Mouse (Mus musculus): ENCODE data around the gene Olfr1348. TPM values are rescaled to one million over a fixed set of nuclear protein-coding genes. Genes with fewer than 3 reads are reported as not detected.
"Not testable (repeated sequence)": the region's sequence is repeated elsewhere in the genome, so short reads cannot be mapped to it uniquely, and the experiment has no call there.

Olfr1348 gene
- polyA plus RNA-seq, 2 experiments, result not detected

- Histone ChIP-seq H3K9me3 (ENCODE audit: control insufficient read depth, low read length) (no peaks in the 10 kb centered on the region), H3K4me1 (ENCODE audit: control insufficient read depth, insufficient read depth, low read length) (no peaks in the 10 kb centered on the region), H3K36me3 (ENCODE audit: control insufficient read depth, insufficient read depth, low read length) (no peaks in the 10 kb centered on the region), H3K9ac (ENCODE audit: low read depth, low read length, severe bottlenecking) (no peak within 1 kb of the TSS), H3K27me3 (ENCODE audit: control insufficient read depth, insufficient read depth, low read length) (no peaks in the 10 kb centered on the region), H3K4me3 (replicated peaks; ENCODE audit: low read length) (no peak within 1 kb of the TSS), H3K4me2 (replicated peaks; ENCODE audit: low read depth, low read length, severe bottlenecking) (no peak within 1 kb of the TSS), H3K27ac (replicated peaks; ENCODE audit: low read depth, low read length) (no peak within 1 kb of the TSS)
- DNase-seq (ENCODE audit: low spot score) (no peak), ATAC-seq (ENCODE audit: low FRiP score, low read depth) (no peak)
- WGBS, result 58% methylated on average over 1 of the region's 1 CpGs
- TF ChIP-seq POLR2A (IDR thresholded peaks at IDR 0.05; ENCODE audit: borderline replicate concordance, extremely low read depth, insufficient read depth, insufficient read length), result no peak
Observed at GRCm38 (mm10) chr7:6499655-6500054, 8.9 kb downstream of the Olfr1348 start, which contains the start of gene Olfr1347. Gene Olfr1347, minus strand, starts transcription at chr7:6499755.

DNA sequence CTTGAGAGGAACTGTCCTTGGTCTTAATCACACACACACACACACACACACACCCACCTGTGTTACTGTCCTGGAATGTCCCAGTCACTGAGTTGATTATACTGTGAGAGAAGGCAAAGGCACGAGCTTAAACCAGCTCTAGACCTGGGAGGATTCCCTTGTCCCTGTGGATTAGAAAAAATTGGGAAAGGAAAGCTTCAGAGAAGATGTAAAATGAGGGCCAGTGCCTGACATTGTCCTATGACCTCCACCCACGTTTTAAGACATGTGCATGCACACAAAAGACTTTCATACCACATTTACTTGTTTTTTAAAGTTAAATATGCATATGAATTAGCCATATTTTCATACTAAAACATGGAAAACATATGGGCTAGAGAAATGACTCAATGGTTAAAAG, 21.7 kb downstream of the Olfr1348 start, which contains the start of gene Olfr5:
TSS of gene Olfr5 (minus strand) at position 101 of the 400 bp plus-strand sequence.
- H3K4me1 ChIP-seq (ENCODE audit: control insufficient read depth, insufficient read depth, low read length), result no peaks in the 10 kb centered on the region
- no peaks in the 10 kb centered on the region for H3K36me3 ChIP-seq (ENCODE audit: control insufficient read depth, insufficient read depth, low read length)
- no peaks in the 10 kb centered on the region for H3K9me3 ChIP-seq (ENCODE audit: control insufficient read depth, low read length)
- no peak for TF ChIP-seq POLR2A (IDR thresholded peaks at IDR 0.05; ENCODE audit: borderline replicate concordance, extremely low read depth, insufficient read depth, insufficient read length)
- H3K27ac ChIP-seq (replicated peaks; ENCODE audit: low read depth, low read length), result no peak within 1 kb of the TSS
- H3K4me2 ChIP-seq (replicated peaks; ENCODE audit: low read depth, low read length, severe bottlenecking), result no peak within 1 kb of the TSS
- no peak for ATAC-seq (ENCODE audit: low FRiP score, low read depth)
- H3K4me3 ChIP-seq (replicated peaks; ENCODE audit: low read length), result no peak within 1 kb of the TSS
- no peak within 1 kb of the TSS for H3K9ac ChIP-seq (ENCODE audit: low read depth, low read length, severe bottlenecking)
- no peak for DNase-seq (ENCODE audit: low spot score)
- WGBS, result 22% methylated on average over 2 of the region's 2 CpGs
- no peaks in the 10 kb centered on the region for H3K27me3 ChIP-seq (ENCODE audit: control insufficient read depth, insufficient read depth, low read length)

DNA sequence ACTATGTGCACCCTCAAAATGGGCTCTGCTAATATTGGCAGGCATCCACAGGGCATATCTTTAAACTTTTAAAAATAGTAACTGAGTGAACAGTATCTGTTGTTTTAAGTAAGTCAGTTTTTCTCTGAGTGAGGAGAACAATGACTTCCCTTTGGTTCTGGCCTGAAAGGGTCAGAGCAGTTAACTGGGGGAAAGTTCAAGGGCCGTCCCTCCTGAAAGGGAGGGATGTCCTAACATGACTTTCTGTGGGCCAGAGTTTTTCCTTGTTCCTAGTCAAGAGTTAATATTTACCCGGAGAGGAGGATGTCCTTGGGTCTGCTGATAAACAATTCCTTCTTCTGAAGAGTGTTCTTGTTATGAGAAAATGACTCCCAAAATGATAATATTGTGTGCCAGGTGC, 30.9 kb downstream of the Olfr1348 start:
- not testable (repeated sequence) for H3K4me1 ChIP-seq (ENCODE audit: control insufficient read depth, insufficient read depth, low read length); H3K27me3 ChIP-seq (ENCODE audit: control insufficient read depth, insufficient read depth, low read length); H3K4me2 ChIP-seq (replicated peaks; ENCODE audit: low read depth, low read length, severe bottlenecking); DNase-seq (ENCODE audit: low spot score); ATAC-seq (ENCODE audit: low FRiP score, low read depth); H3K36me3 ChIP-seq (ENCODE audit: control insufficient read depth, insufficient read depth, low read length); H3K9me3 ChIP-seq (ENCODE audit: control insufficient read depth, low read length); H3K4me3 ChIP-seq (replicated peaks; ENCODE audit: low read length); H3K27ac ChIP-seq (replicated peaks; ENCODE audit: low read depth, low read length); H3K9ac ChIP-seq (ENCODE audit: low read depth, low read length, severe bottlenecking)
- 78% methylated on average over 2 of the region's 2 CpGs for WGBS

GRCm38 (mm10) chr7:6466951-6467350, 41.6 kb downstream of the Olfr1348 start, which contains the start of gene Olfr1346:
Gene Olfr1346, plus strand, starts transcription at chr7:6467101.
- no peaks in the 10 kb centered on the region for H3K9me3 ChIP-seq (ENCODE audit: control insufficient read depth, low read length)
- ATAC-seq (ENCODE audit: low FRiP score, low read depth), result no peak
- no peak within 1 kb of the TSS for H3K27ac ChIP-seq (replicated peaks; ENCODE audit: low read depth, low read length)
- H3K4me2 ChIP-seq (replicated peaks; ENCODE audit: low read depth, low read length, severe bottlenecking), result no peak within 1 kb of the TSS
- H3K4me3 ChIP-seq (replicated peaks; ENCODE audit: low read length), result no peak within 1 kb of the TSS
- no peaks in the 10 kb centered on the region for H3K36me3 ChIP-seq (ENCODE audit: control insufficient read depth, insufficient read depth, low read length)
- H3K27me3 ChIP-seq (ENCODE audit: control insufficient read depth, insufficient read depth, low read length), result no peaks in the 10 kb centered on the region
- no peak for TF ChIP-seq POLR2A (IDR thresholded peaks at IDR 0.05; ENCODE audit: borderline replicate concordance, extremely low read depth, insufficient read depth, insufficient read length)
- H3K4me1 ChIP-seq (ENCODE audit: control insufficient read depth, insufficient read depth, low read length), result no peaks in the 10 kb centered on the region
- no peak for DNase-seq (ENCODE audit: low spot score)
- H3K9ac ChIP-seq (ENCODE audit: low read depth, low read length, severe bottlenecking), result no peak within 1 kb of the TSS

- TF ChIP-seq POLR2A (IDR thresholded peaks at IDR 0.05; ENCODE audit: borderline replicate concordance, extremely low read depth, insufficient read depth, insufficient read length), result no peak
- Histone ChIP-seq H3K4me2 (replicated peaks; ENCODE audit: low read depth, low read length, severe bottlenecking) (no peak overlapping the region), H3K9ac (ENCODE audit: low read depth, low read length, severe bottlenecking) (no peak overlapping the region), H3K4me3 (replicated peaks; ENCODE audit: low read length) (no peak overlapping the region), H3K36me3 (ENCODE audit: control insufficient read depth, insufficient read depth, low read length) (no peaks in the 10 kb centered on the region), H3K9me3 (ENCODE audit: control insufficient read depth, low read length) (no peaks in the 10 kb centered on the region), H3K27ac (replicated peaks; ENCODE audit: low read depth, low read length) (no peak overlapping the region), H3K27me3 (ENCODE audit: control insufficient read depth, insufficient read depth, low read length) (no peaks in the 10 kb centered on the region), H3K4me1 (ENCODE audit: control insufficient read depth, insufficient read depth, low read length) (no peaks in the 10 kb centered on the region)
- 35% methylated on average over 3 of the region's 3 CpGs for WGBS
- ATAC-seq (ENCODE audit: low FRiP score, low read depth) (no peak), DNase-seq (ENCODE audit: low spot score) (no peak)
Observed at GRCm38 (mm10) chr7:6456399-6456798, 52.1 kb downstream of the Olfr1348 start.

GRCm38 (mm10) chr7:6455868-6456267, 52.7 kb downstream of the Olfr1348 start, which contains the start of gene Olfr1336:
Gene Olfr1336, plus strand, starts transcription at chr7:6456168.
- Histone ChIP-seq H3K27ac (replicated peaks; ENCODE audit: low read depth, low read length) (no peak within 1 kb of the TSS), H3K4me3 (replicated peaks; ENCODE audit: low read length) (no peak within 1 kb of the TSS), H3K9me3 (ENCODE audit: control insufficient read depth, low read length) (no peaks in the 10 kb centered on the region), H3K9ac (ENCODE audit: low read depth, low read length, severe bottlenecking) (no peak within 1 kb of the TSS), H3K4me2 (replicated peaks; ENCODE audit: low read depth, low read length, severe bottlenecking) (no peak within 1 kb of the TSS), H3K4me1 (ENCODE audit: control insufficient read depth, insufficient read depth, low read length) (no peaks in the 10 kb centered on the region), H3K27me3 (ENCODE audit: control insufficient read depth, insufficient read depth, low read length) (no peaks in the 10 kb centered on the region), H3K36me3 (ENCODE audit: control insufficient read depth, insufficient read depth, low read length) (no peaks in the 10 kb centered on the region)
- no peak for TF ChIP-seq POLR2A (IDR thresholded peaks at IDR 0.05; ENCODE audit: borderline replicate concordance, extremely low read depth, insufficient read depth, insufficient read length)
- DNase-seq (ENCODE audit: low spot score), result no peak
- ATAC-seq (ENCODE audit: low FRiP score, low read depth), result no peak

Other genes with a start within 250 kb of the Olfr1348 start
- gene Zfp667, start 222.2 kb downstream of the Olfr1348 start, polyA plus RNA-seq (2012; rRNA removed), result 3.7 and 4.7 TPM in 2 replicates
- 8.4 and 8.5 TPM in 2 replicates for gene Zfp667, start 222.2 kb downstream of the Olfr1348 start, polyA plus RNA-seq (2014; fragmentation: Nextera tagmentation; extraction: Ambion mirVana)
- gene Zfp583, start 177.5 kb downstream of the Olfr1348 start, polyA plus RNA-seq (2012; rRNA removed), result 6.1 and 6.2 TPM in 2 replicates
- gene Zfp583, start 177.5 kb downstream of the Olfr1348 start, polyA plus RNA-seq (2014; fragmentation: Nextera tagmentation; extraction: Ambion mirVana), result 5.4 and 6.4 TPM in 2 replicates
- gene Gm3854, start 165.0 kb downstream of the Olfr1348 start, polyA plus RNA-seq (2012; rRNA removed), result 1.4 and 1.9 TPM in 2 replicates
- 1.1 and 1.9 TPM in 2 replicates for gene Gm3854, start 165.0 kb downstream of the Olfr1348 start, polyA plus RNA-seq (2014; fragmentation: Nextera tagmentation; extraction: Ambion mirVana)
- gene Zfp78, start 145.5 kb downstream of the Olfr1348 start, polyA plus RNA-seq (2012; rRNA removed), result 1.1 and 2.1 TPM in 2 replicates
- gene Zfp78, start 145.5 kb downstream of the Olfr1348 start, polyA plus RNA-seq (2014; fragmentation: Nextera tagmentation; extraction: Ambion mirVana), result 2.8 and 3.4 TPM in 2 replicates
- 9.2 and 11.0 TPM in 2 replicates for gene Zfp28, start 125.5 kb downstream of the Olfr1348 start, polyA plus RNA-seq (2012; rRNA removed)
- 11.1 and 14.4 TPM in 2 replicates for gene Zfp28, start 125.5 kb downstream of the Olfr1348 start, polyA plus RNA-seq (2014; fragmentation: Nextera tagmentation; extraction: Ambion mirVana)
- gene Smim17, start 110.0 kb downstream of the Olfr1348 start, polyA plus RNA-seq (2012; rRNA removed), result 0.31 and 0.51 TPM in 2 replicates
- gene Smim17, start 110.0 kb downstream of the Olfr1348 start, polyA plus RNA-seq (2014; fragmentation: Nextera tagmentation; extraction: Ambion mirVana), result 0.32 TPM in 1 of 2 replicates, not detected in the other
- 0.03 and 0.06 TPM in 2 replicates for gene Gm20715, start 98.5 kb downstream of the Olfr1348 start, polyA plus RNA-seq (2012; rRNA removed)
- gene Gm20715, start 98.5 kb downstream of the Olfr1348 start, polyA plus RNA-seq (2014; fragmentation: Nextera tagmentation; extraction: Ambion mirVana), result not detected in 2 replicates
- not detected in 2 replicates for gene Olfr1344, start 70.1 kb downstream of the Olfr1348 start, polyA plus RNA-seq (2012; rRNA removed)
- not detected in 2 replicates for gene Olfr1344, start 70.1 kb downstream of the Olfr1348 start, polyA plus RNA-seq (2014; fragmentation: Nextera tagmentation; extraction: Ambion mirVana)
- not detected in 2 replicates for gene Olfr1336, start 52.6 kb downstream of the Olfr1348 start, polyA plus RNA-seq (2012; rRNA removed)
- not detected in 2 replicates for gene Olfr1336, start 52.6 kb downstream of the Olfr1348 start, polyA plus RNA-seq (2014; fragmentation: Nextera tagmentation; extraction: Ambion mirVana)
- not detected in 2 replicates for gene Olfr1346, start 41.6 kb downstream of the Olfr1348 start, polyA plus RNA-seq (2012; rRNA removed)
- gene Olfr1346, start 41.6 kb downstream of the Olfr1348 start, polyA plus RNA-seq (2014; fragmentation: Nextera tagmentation; extraction: Ambion mirVana), result not detected in 2 replicates
- gene Olfr5, start 21.8 kb downstream of the Olfr1348 start, polyA plus RNA-seq (2012; rRNA removed), result 0.09 TPM in 1 of 2 replicates, not detected in the other
- gene Olfr5, start 21.8 kb downstream of the Olfr1348 start, polyA plus RNA-seq (2014; fragmentation: Nextera tagmentation; extraction: Ambion mirVana), result not detected in 2 replicates
- 0.04 TPM in 1 of 2 replicates, not detected in the other for gene Olfr1347, start 9.0 kb downstream of the Olfr1348 start, polyA plus RNA-seq (2012; rRNA removed)
- not detected in 2 replicates for gene Olfr1347, start 9.0 kb downstream of the Olfr1348 start, polyA plus RNA-seq (2014; fragmentation: Nextera tagmentation; extraction: Ambion mirVana)
- gene Olfr1349, start 14.2 kb upstream of the Olfr1348 start, polyA plus RNA-seq (2012; rRNA removed), result 0.18 and 0.60 TPM in 2 replicates
- not detected in 2 replicates for gene Olfr1349, start 14.2 kb upstream of the Olfr1348 start, polyA plus RNA-seq (2014; fragmentation: Nextera tagmentation; extraction: Ambion mirVana)
- not detected in 2 replicates for gene Olfr1350, start 56.1 kb upstream of the Olfr1348 start, polyA plus RNA-seq (2012; rRNA removed)
- not detected in 2 replicates for gene Olfr1350, start 56.1 kb upstream of the Olfr1348 start, polyA plus RNA-seq (2014; fragmentation: Nextera tagmentation; extraction: Ambion mirVana)
- gene Zim1, start 187.7 kb upstream of the Olfr1348 start, polyA plus RNA-seq (2012; rRNA removed), result 69.0 and 72.6 TPM in 2 replicates
- gene Zim1, start 187.7 kb upstream of the Olfr1348 start, polyA plus RNA-seq (2014; fragmentation: Nextera tagmentation; extraction: Ambion mirVana), result 9.4 and 14.3 TPM in 2 replicates
- gene Peg3, start 221.7 kb upstream of the Olfr1348 start, polyA plus RNA-seq (2012; rRNA removed), result 160 and 178 TPM in 2 replicates
- 244 and 268 TPM in 2 replicates for gene Peg3, start 221.7 kb upstream of the Olfr1348 start, polyA plus RNA-seq (2014; fragmentation: Nextera tagmentation; extraction: Ambion mirVana)
- 20.7 and 27.2 TPM in 2 replicates for gene Usp29, start 221.8 kb upstream of the Olfr1348 start, polyA plus RNA-seq (2012; rRNA removed)
- gene Usp29, start 221.8 kb upstream of the Olfr1348 start, polyA plus RNA-seq (2014; fragmentation: Nextera tagmentation; extraction: Ambion mirVana), result 10.7 and 11.9 TPM in 2 replicates

Measured in limb, embryonic 14.5 days (tissue).